Mouse (Mus musculus) neural tube, embryonic 14.5 days (tissue): ENCODE results near the gene Mgat2. TPM values are rescaled to one million over a fixed set of nuclear protein-coding genes. Genes with fewer than 3 reads are reported as not detected.

Experiments used
- ATAC-seq: fragments of 200-750 bp; cut with Nextera tagmentation; 2 replicates; pipeline ENCODE4 v1.8.0; 2017; ENCODE audit warnings: low read depth, mild to moderate bottlenecking, moderate TSS enrichment, moderate library complexity
- H3K27ac ChIP-seq: fragments of 300-500 bp; sonication (generic); 2 replicates; pipeline ENCODE4 v1.5.1; 2014; ENCODE audit warnings: low read depth, mild to moderate bottlenecking, control low read depth, low read length, moderate library complexity, mixed read lengths
- H3K27me3 ChIP-seq: fragments of 300-500 bp; sonication (generic); 2 replicates; pipeline ENCODE4 v1.6.1; 2014; ENCODE audit warnings: low read length; ENCODE audit not compliant: control insufficient read depth, insufficient read depth
- H3K36me3 ChIP-seq: fragments of 300-500 bp; sonication (generic); 2 replicates; pipeline ENCODE4 v1.6.1; 2014; ENCODE audit warnings: low read length, mixed read lengths; ENCODE audit not compliant: control insufficient read depth, insufficient read depth
- H3K4me1 ChIP-seq: fragments of 300-500 bp; sonication (generic); 2 replicates; pipeline ENCODE4 v1.6.1; 2014; ENCODE audit warnings: low read length; ENCODE audit not compliant: control insufficient read depth, insufficient read depth
- H3K4me2 ChIP-seq: fragments of 300-500 bp; sonication (generic); 2 replicates; pipeline ENCODE4 v1.6.1; 2014; ENCODE audit warnings: mild to moderate bottlenecking, low read depth, low read length, control low read depth
- H3K4me3 ChIP-seq: fragments of 300-500 bp; sonication (generic); 2 replicates; pipeline ENCODE4 v1.5.1; 2014; ENCODE audit warnings: low read depth, low read length, control low read depth, mixed read lengths
- H3K9ac ChIP-seq: fragments of 300-500 bp; sonication (generic); replicated peaks from 2 replicates; pipeline ENCODE4 v1.6.1; 2014; ENCODE audit warnings: low read depth, mild to moderate bottlenecking, control low read depth, low read length, mixed read lengths
- H3K9me3 ChIP-seq: fragments of 300-500 bp; sonication (generic); 2 replicates; pipeline ENCODE4 v1.6.1; 2016; ENCODE audit warnings: low read length; ENCODE audit not compliant: control insufficient read depth
- WGBS: fragments of 180-500 bp; shearing (Covaris S2); extraction: QIAGEN DNeasy Blood & Tissue Kit; methylation state at CpG from one replicate; pipeline ENCODE4 v1.1.7; 2014; 5-methylcytosine and 5-hydroxymethylcytosine counted together
- polyA plus RNA-seq: library from polyadenylated mRNA; unstranded; fragments of >200 nt; fragmentation: Nextera tagmentation; extraction: Ambion mirVana; gene quantifications from 2 replicates; pipeline ENCODE4 v1.2.1, GENCODE M21; 2014

Gene Mgat2
- 36.8 and 40.5 TPM in 2 replicates for polyA plus RNA-seq

GRCm38 (mm10) chr12:69183583-69184308, at the start of gene Mgat2, which contains the start of gene Rpl36al:
Gene Mgat2, plus strand, starts transcription at chr12:69184157.
Gene Rpl36al, minus strand, starts transcription at chr12:69184083.
- Histone ChIP-seq H3K36me3 (peaks cover 3% of the 10 kb centered on the region; the same call in 1 of the 2 replicates), H3K4me3 (peak within 1 kb of the TSS; percentile 82), H3K9me3 (no peaks in the 10 kb centered on the region), H3K27me3 (no peaks in the 10 kb centered on the region), H3K9ac (peak within 1 kb of the TSS; percentile 90), H3K27ac (peak within 1 kb of the TSS; percentile 90), H3K4me1 (peaks cover 15% of the 10 kb centered on the region), H3K4me2 (peak within 1 kb of the TSS; percentile 98)
- WGBS = under 1% methylated on average over 77 of the region's 84 CpGs
- ATAC-seq = peak; percentile 99

DNA sequence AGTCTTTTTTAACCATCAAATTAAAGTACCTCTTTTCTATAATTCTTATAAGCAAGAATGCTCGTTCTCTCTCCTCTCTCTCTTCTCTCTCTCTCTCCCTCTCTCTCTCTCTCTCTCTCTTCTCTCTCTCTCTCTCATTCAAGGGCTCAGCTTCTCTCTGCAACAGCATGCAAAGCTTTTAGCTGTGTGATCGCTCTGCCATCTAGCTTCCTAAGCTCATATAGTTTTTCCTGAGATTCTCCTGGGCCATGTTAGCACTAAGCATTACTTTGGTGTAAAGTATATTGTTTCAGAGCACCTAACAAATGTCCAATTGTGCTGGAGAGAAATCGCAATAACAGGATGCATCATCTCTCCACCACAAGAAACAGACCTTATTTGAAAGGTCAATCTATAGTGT, 44.8 kb upstream of the Mgat2 start:
- Histone ChIP-seq H3K9ac (no peak overlapping the region), H3K4me1 (no peaks in the 10 kb centered on the region), H3K4me2 (no peak overlapping the region), H3K36me3 (no peaks in the 10 kb centered on the region), H3K27me3 (no peaks in the 10 kb centered on the region), H3K4me3 (no peak overlapping the region), H3K9me3 (no peaks in the 10 kb centered on the region), H3K27ac (no peak overlapping the region)
- ATAC-seq = no peak
- WGBS = 87% methylated on average over 3 of the region's 3 CpGs

GRCm38 (mm10) chr12:69139841-69140240, 44.1 kb upstream of the Mgat2 start:
- Histone ChIP-seq H3K4me3 (no peak overlapping the region), H3K27ac (no peak overlapping the region), H3K9me3 (no peaks in the 10 kb centered on the region), H3K4me1 (no peaks in the 10 kb centered on the region), H3K36me3 (no peaks in the 10 kb centered on the region), H3K4me2 (no peak overlapping the region), H3K9ac (no peak overlapping the region), H3K27me3 (no peaks in the 10 kb centered on the region)
- ATAC-seq = no peak
- WGBS = 88% methylated on average over 7 of the region's 7 CpGs

- H3K27ac ChIP-seq = no peak overlapping the region
- H3K4me1 ChIP-seq = no peaks in the 10 kb centered on the region
- H3K4me3 ChIP-seq = no peak overlapping the region
- H3K36me3 ChIP-seq = no peaks in the 10 kb centered on the region
- WGBS = 77% methylated on average over 6 of the region's 6 CpGs
- no peak overlapping the region for H3K9ac ChIP-seq
- H3K9me3 ChIP-seq = no peaks in the 10 kb centered on the region
- no peak for ATAC-seq
- no peaks in the 10 kb centered on the region for H3K27me3 ChIP-seq
- no peak overlapping the region for H3K4me2 ChIP-seq
Measured at GRCm38 (mm10) chr12:69143460-69143859, 40.5 kb upstream of the Mgat2 start.

- H3K4me3 ChIP-seq = no peak overlapping the region
- no peak overlapping the region for H3K27ac ChIP-seq
- no peak overlapping the region for H3K4me2 ChIP-seq
- WGBS = 90% methylated on average over 5 of the region's 5 CpGs
- no peaks in the 10 kb centered on the region for H3K9me3 ChIP-seq
- no peaks in the 10 kb centered on the region for H3K27me3 ChIP-seq
- H3K4me1 ChIP-seq = no peaks in the 10 kb centered on the region
- no peak for ATAC-seq
- H3K36me3 ChIP-seq = no peaks in the 10 kb centered on the region
- H3K9ac ChIP-seq = no peak overlapping the region
Measured at GRCm38 (mm10) chr12:69147166-69147735, 36.7 kb upstream of the Mgat2 start.

DNA sequence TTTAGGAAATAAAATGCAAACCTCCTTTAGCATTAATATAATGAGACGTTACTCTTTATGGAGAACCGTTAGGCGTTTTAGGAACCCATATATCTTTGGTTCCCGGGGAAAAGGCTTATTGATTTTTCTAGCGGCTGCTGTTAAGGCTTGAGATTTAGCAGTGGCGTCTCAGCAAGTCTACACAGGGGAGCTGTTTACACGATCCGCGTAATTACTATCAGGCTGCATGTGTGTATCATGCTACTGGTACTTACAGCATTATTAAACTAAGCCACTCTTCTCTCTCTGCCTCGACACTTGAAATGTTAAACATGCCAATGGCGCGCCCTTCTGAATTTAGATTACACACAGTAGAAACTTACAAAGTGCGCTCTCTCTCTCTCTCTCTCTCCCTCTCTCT, 33.9 kb upstream of the Mgat2 start:
- no peaks in the 10 kb centered on the region for H3K4me1 ChIP-seq
- peak overlapping the region; percentile 1; the same call in 1 of the 2 replicates for H3K4me2 ChIP-seq
- no peak overlapping the region for H3K4me3 ChIP-seq
- no peak overlapping the region for H3K9ac ChIP-seq
- peak; percentile 83 for ATAC-seq
- no peaks in the 10 kb centered on the region for H3K27me3 ChIP-seq
- H3K27ac ChIP-seq = peak overlapping the region; percentile 34
- 41% methylated on average over 13 of the region's 13 CpGs for WGBS
- no peaks in the 10 kb centered on the region for H3K36me3 ChIP-seq
- H3K9me3 ChIP-seq = no peaks in the 10 kb centered on the region

- Histone ChIP-seq H3K36me3 (peaks cover 4% of the 10 kb centered on the region; the same call in 1 of the 2 replicates), H3K4me2 (no peak overlapping the region), H3K4me3 (no peak overlapping the region), H3K27ac (no peak overlapping the region), H3K9ac (no peak overlapping the region), H3K9me3 (no peaks in the 10 kb centered on the region), H3K27me3 (no peaks in the 10 kb centered on the region), H3K4me1 (peaks cover 8% of the 10 kb centered on the region)
- no peak for ATAC-seq
- WGBS = 83% methylated on average over 2 of the region's 2 CpGs
Measured at GRCm38 (mm10) chr12:69155923-69156322, 28.0 kb upstream of the Mgat2 start.

DNA sequence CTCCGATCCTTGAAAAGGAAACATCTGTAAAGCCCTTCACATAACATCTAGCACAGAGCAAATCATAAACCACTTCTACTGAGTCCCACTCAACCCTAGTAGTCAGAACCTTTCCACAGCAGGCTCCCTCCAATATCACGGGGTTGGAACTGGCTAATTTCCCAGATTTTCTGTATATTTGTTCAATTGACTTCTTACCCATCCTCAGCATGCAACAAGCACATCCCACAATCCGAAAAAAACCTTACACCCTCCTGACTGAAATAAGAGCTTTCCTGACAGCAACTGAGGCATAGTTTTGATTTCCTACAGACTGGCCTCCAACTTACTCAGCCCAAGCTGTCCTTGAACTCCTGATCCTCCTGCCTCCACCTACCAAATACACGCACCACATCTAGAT, 27.5 kb upstream of the Mgat2 start:
- H3K27me3 ChIP-seq = no peaks in the 10 kb centered on the region
- no peaks in the 10 kb centered on the region for H3K9me3 ChIP-seq
- H3K27ac ChIP-seq = no peak overlapping the region
- no peak for ATAC-seq
- H3K9ac ChIP-seq = no peak overlapping the region
- 85% methylated on average over 4 of the region's 4 CpGs for WGBS
- H3K4me2 ChIP-seq = no peak overlapping the region
- H3K4me3 ChIP-seq = no peak overlapping the region
- peaks cover 4% of the 10 kb centered on the region; the same call in 1 of the 2 replicates for H3K36me3 ChIP-seq
- H3K4me1 ChIP-seq = peaks cover 8% of the 10 kb centered on the region

- H3K36me3 ChIP-seq = peaks cover 4% of the 10 kb centered on the region; the same call in 1 of the 2 replicates
- peaks cover 8% of the 10 kb centered on the region for H3K4me1 ChIP-seq
- H3K4me3 ChIP-seq = no peak overlapping the region
- WGBS = 97% methylated on average over 2 of the region's 2 CpGs
- no peak overlapping the region for H3K27ac ChIP-seq
- no peaks in the 10 kb centered on the region for H3K9me3 ChIP-seq
- ATAC-seq = no peak
- H3K4me2 ChIP-seq = no peak overlapping the region
- no peak overlapping the region for H3K9ac ChIP-seq
- no peaks in the 10 kb centered on the region for H3K27me3 ChIP-seq
Measured at GRCm38 (mm10) chr12:69157107-69157506, 26.9 kb upstream of the Mgat2 start.
